Mouse (Mus musculus): ENCODE measurements at regions not wholly inside any gene's neighbourhood (a gene's known extent, or its start where the extent isn't known, plus 50 kb on each side); places are given as distances from the start of the nearest gene placed in this dataset.
A peak's percentile ranks its signal among the peaks of the same experiment; 100 is the strongest.

DNA sequence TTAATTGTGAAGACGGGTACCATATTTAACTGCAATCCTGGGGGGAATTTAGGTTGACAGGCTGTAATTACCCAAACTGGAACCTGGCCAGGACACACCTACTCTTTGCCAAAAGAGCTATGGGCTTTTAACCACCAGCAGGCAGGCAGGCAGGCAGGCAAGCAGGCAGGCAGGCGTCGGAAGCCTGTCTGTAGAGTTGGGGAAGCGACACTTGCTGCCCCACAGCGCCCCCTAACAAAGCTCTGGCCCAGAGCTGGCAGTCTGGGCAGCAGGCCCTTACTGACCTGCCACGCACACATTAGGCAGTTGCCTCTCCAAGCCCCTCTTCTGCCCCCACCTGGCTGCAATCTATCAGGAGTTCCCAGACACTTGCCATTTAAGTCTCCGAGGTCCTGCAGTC lies 208.6 kb upstream of the H2al1a start:
- TF ChIP-seq CTCF (IDR thresholded peaks at IDR 0.05) = peak; percentile 56
- TF ChIP-seq POLR2A (IDR thresholded peaks at IDR 0.05; ENCODE audit: insufficient read depth, low read depth, low read length) = no peak
- TF ChIP-seq EP300 (IDR thresholded peaks at IDR 0.05; ENCODE audit: insufficient read depth, low read depth, low read length) = no peak

Measured in heart, adult 2 months (tissue).